Mouse (Mus musculus) E14TG2a.4 (cell line): ENCODE data around the gene Cdk6.

Experiments
- CTCF ChIP-seq: conservative IDR thresholded peaks from 2 replicates; pipeline ENCODE4 v1.5.1; 2014; ENCODE audit warnings: low read length
- NANOG ChIP-seq: IDR thresholded peaks from 2 replicates; pipeline ENCODE4 v1.6.1; 2014; ENCODE audit warnings: borderline replicate concordance, low read length, mixed read lengths
- POU5F1 ChIP-seq: IDR thresholded peaks from 2 replicates; pipeline ENCODE4 v1.6.1; 2014; ENCODE audit warnings: low read length, borderline replicate concordance

GRCm38 (mm10) chr5:3362111-3362510 lies 20.8 kb downstream of the Cdk6 start:
- TF ChIP-seq CTCF (no peak), NANOG (no peak), POU5F1 (no peak)
